Mouse (Mus musculus) skeletal muscle tissue, adult 2 months (tissue): ENCODE data around the gene Gabrb1.

Experiments
- DNase-seq: peaks from one replicate; pipeline ENCODE4 v3.0.0-alpha.2; 2012; ENCODE audit warnings: low read depth, low spot score

Gabrb1 gene

GRCm38 (mm10) chr5:71828996-71829395, 171.1 kb downstream of the Gabrb1 start:
- no peak for DNase-seq

GRCm38 (mm10) chr5:71830342-71830741, 172.4 kb downstream of the Gabrb1 start:
- DNase-seq, result no peak

- no peak for DNase-seq
These were observed 184.3 kb downstream of the Gabrb1 start for GRCm38 (mm10) chr5:71842241-71842640.

GRCm38 (mm10) chr5:71898214-71898613, 240.3 kb downstream of the Gabrb1 start:
- no peak for DNase-seq

- DNase-seq, result no peak
These were observed 245.5 kb downstream of the Gabrb1 start for GRCm38 (mm10) chr5:71903399-71903798.

GRCm38 (mm10) chr5:71914028-71914427, 256.1 kb downstream of the Gabrb1 start:
- no peak for DNase-seq

GRCm38 (mm10) chr5:71915711-71916110, 257.8 kb downstream of the Gabrb1 start:
- no peak for DNase-seq

GRCm38 (mm10) chr5:71917206-71917605, 259.3 kb downstream of the Gabrb1 start:
- no peak for DNase-seq

- DNase-seq, result no peak
These were observed 265.7 kb downstream of the Gabrb1 start for GRCm38 (mm10) chr5:71923636-71924035.

GRCm38 (mm10) chr5:71926336-71926735, 268.4 kb downstream of the Gabrb1 start:
- DNase-seq, result no peak

GRCm38 (mm10) chr5:71930036-71930435, 272.1 kb downstream of the Gabrb1 start:
- no peak for DNase-seq

GRCm38 (mm10) chr5:71951398-71951797, 293.5 kb downstream of the Gabrb1 start:
- peak; percentile 7 for DNase-seq

GRCm38 (mm10) chr5:71955070-71955685, 297.3 kb downstream of the Gabrb1 start:
- DNase-seq, result no peak

GRCm38 (mm10) chr5:71964876-71965432, 307.0 kb downstream of the Gabrb1 start:
- no peak for DNase-seq

GRCm38 (mm10) chr5:71965529-71965928, 307.6 kb downstream of the Gabrb1 start:
- DNase-seq, result no peak

- DNase-seq, result no peak
These were observed 312.4 kb downstream of the Gabrb1 start for GRCm38 (mm10) chr5:71970140-71970800.

GRCm38 (mm10) chr5:71972831-71973230, 314.9 kb downstream of the Gabrb1 start:
- DNase-seq, result no peak

- DNase-seq, result no peak
These were observed 318.2 kb downstream of the Gabrb1 start for GRCm38 (mm10) chr5:71976133-71976532.

- no peak for DNase-seq
These were observed 318.7 kb downstream of the Gabrb1 start for GRCm38 (mm10) chr5:71976571-71977061.

- DNase-seq, result no peak
These were observed 328.6 kb downstream of the Gabrb1 start for GRCm38 (mm10) chr5:71986561-71986960.

GRCm38 (mm10) chr5:71986983-71987398, 329.1 kb downstream of the Gabrb1 start:
- no peak for DNase-seq

- no peak for DNase-seq
These were observed 341.6 kb downstream of the Gabrb1 start for GRCm38 (mm10) chr5:71999466-71999865.
